Mouse (Mus musculus) forebrain, embryonic 11.5 days (tissue): Measurements from ENCODE around the gene Cacna1i. TPM values are rescaled to one million over a fixed set of nuclear protein-coding genes. Genes with fewer than 3 reads are reported as not detected.

Experiments
- ATAC-seq: fragments of 200-750 bp; cut with Nextera tagmentation; replicated peaks from 2 replicates; pipeline ENCODE4 v1.8.0; 2017; ENCODE audit warnings: moderate TSS enrichment; ENCODE audit not compliant: low FRiP score
- DNase-seq: peaks from one replicate; pipeline ENCODE4 v3.0.0-alpha.2; 2017; ENCODE audit warnings: low spot score
- H3K27ac ChIP-seq: fragments of 300-500 bp; sonication (generic); 2 replicates; pipeline ENCODE4 v1.5.1; 2014; ENCODE audit warnings: low read depth, low read length
- H3K27me3 ChIP-seq: fragments of 300-500 bp; sonication (generic); 2 replicates; pipeline ENCODE4 v1.6.1; 2014; ENCODE audit warnings: mild to moderate bottlenecking, low read length, mixed read lengths; ENCODE audit not compliant: control insufficient read depth, insufficient read depth
- H3K36me3 ChIP-seq: fragments of 300-500 bp; sonication (generic); 2 replicates; pipeline ENCODE4 v1.6.1; 2014; ENCODE audit warnings: mild to moderate bottlenecking, low read length, moderate library complexity, mixed read lengths; ENCODE audit not compliant: control insufficient read depth, insufficient read depth
- H3K4me1 ChIP-seq: fragments of 300-500 bp; sonication (generic); replicated peaks from 2 replicates; pipeline ENCODE4 v1.6.1; 2014; ENCODE audit warnings: low read length, mixed read lengths; ENCODE audit not compliant: control insufficient read depth, insufficient read depth
- H3K4me2 ChIP-seq: fragments of 300-500 bp; sonication (generic); 2 replicates; pipeline ENCODE4 v1.6.1; 2014; ENCODE audit warnings: low read depth, mild to moderate bottlenecking, low read length, moderate library complexity, mixed read lengths; ENCODE audit not compliant: severe bottlenecking
- H3K4me3 ChIP-seq: fragments of 300-500 bp; sonication (generic); 2 replicates; pipeline ENCODE4 v1.5.1; 2014; ENCODE audit warnings: low read depth, low read length
- H3K9ac ChIP-seq: fragments of 300-500 bp; sonication (generic); 2 replicates; pipeline ENCODE4 v1.6.1; 2014; ENCODE audit warnings: low read length
- H3K9me3 ChIP-seq: fragments of 300-500 bp; sonication (generic); 2 replicates; pipeline ENCODE4 v1.6.1; 2016; ENCODE audit warnings: low read length, mixed read lengths; ENCODE audit not compliant: control insufficient read depth
- WGBS: fragments of 180-500 bp; shearing (Covaris S2); extraction: QIAGEN DNeasy Blood & Tissue Kit; methylation state at CpG from one replicate; pipeline ENCODE4 v1.1.7; 2014; 5-methylcytosine and 5-hydroxymethylcytosine counted together
- polyA plus RNA-seq: library from polyadenylated mRNA; unstranded; fragments of >200 nt; fragmentation: Nextera tagmentation; extraction: Ambion mirVana; gene quantifications from 2 replicates; pipeline ENCODE4 v1.2.1, GENCODE M21; 2014

Cacna1i gene
- polyA plus RNA-seq, 1 experiment from 2014 or later = 0.12 TPM

GRCm38 (mm10) chr15:80261100-80261499 lies 25.9 kb upstream of the Cacna1i start:
- peaks cover 13% of the 10 kb centered on the region; the same call in 1 of the 2 replicates for H3K36me3 ChIP-seq
- no peak overlapping the region for H3K4me3 ChIP-seq
- H3K9ac ChIP-seq = no peak overlapping the region
- ATAC-seq (no peak), DNase-seq (no peak)
- no peaks in the 10 kb centered on the region for H3K9me3 ChIP-seq
- H3K4me1 ChIP-seq = peaks cover 13% of the 10 kb centered on the region
- H3K27ac ChIP-seq = no peak overlapping the region
- WGBS = 86% methylated on average over 7 of the region's 7 CpGs
- H3K4me2 ChIP-seq = no peak overlapping the region
- no peaks in the 10 kb centered on the region for H3K27me3 ChIP-seq

GRCm38 (mm10) chr15:80263610-80264575 lies 23.1 kb upstream of the Cacna1i start, which contains the start of gene Rps19bp1:
Gene Rps19bp1 (minus strand): TSS chr15:80264315.
- Histone ChIP-seq H3K27me3 (no peaks in the 10 kb centered on the region), H3K36me3 (no peaks in the 10 kb centered on the region; the same call in 1 of the 2 replicates), H3K4me1 (peaks cover 6% of the 10 kb centered on the region; the same call in 1 of the 2 replicates), H3K9ac (peak within 1 kb of the TSS; percentile 72), H3K4me3 (peak within 1 kb of the TSS; percentile 89), H3K4me2 (peak within 1 kb of the TSS; percentile 88), H3K9me3 (no peaks in the 10 kb centered on the region), H3K27ac (peak within 1 kb of the TSS; percentile 26; the same call in 1 of the 2 replicates)
- 2% methylated on average over 66 of the region's 66 CpGs for WGBS
- DNase-seq (peak; percentile 94), ATAC-seq (peak; percentile 88)

- peaks cover 5% of the 10 kb centered on the region; the same call in 1 of the 2 replicates for H3K9me3 ChIP-seq
- H3K4me1 ChIP-seq = peaks cover 4% of the 10 kb centered on the region; the same call in 1 of the 2 replicates
- no peak overlapping the region for H3K4me3 ChIP-seq
- H3K9ac ChIP-seq = no peak overlapping the region
- no peak overlapping the region for H3K4me2 ChIP-seq
- H3K27me3 ChIP-seq = no peaks in the 10 kb centered on the region
- DNase-seq (peak; percentile 80), ATAC-seq (no peak)
- no peaks in the 10 kb centered on the region for H3K36me3 ChIP-seq
- WGBS = 0% methylated on average over 2 of the region's 2 CpGs
- no peak overlapping the region for H3K27ac ChIP-seq
Observed at GRCm38 (mm10) chr15:80266281-80266680, 20.8 kb upstream of the Cacna1i start.

- Histone ChIP-seq H3K9me3 (peaks cover 5% of the 10 kb centered on the region; the same call in 1 of the 2 replicates), H3K9ac (no peak overlapping the region), H3K4me1 (0 out of 2 replicates have a peak, but pooled peaks cover 2% of the 10 kb centered on the region), H3K4me2 (no peak overlapping the region), H3K4me3 (no peak overlapping the region), H3K27ac (no peak overlapping the region), H3K36me3 (no peaks in the 10 kb centered on the region), H3K27me3 (no peaks in the 10 kb centered on the region)
- ATAC-seq (no peak), DNase-seq (no peak)
- WGBS = 60% methylated on average over 3 of the region's 3 CpGs
Observed at GRCm38 (mm10) chr15:80271858-80272396, 15.1 kb upstream of the Cacna1i start.

GRCm38 (mm10) chr15:80277107-80277506 lies 9.9 kb upstream of the Cacna1i start:
- WGBS = 50% methylated on average over 9 of the region's 9 CpGs

DNA sequence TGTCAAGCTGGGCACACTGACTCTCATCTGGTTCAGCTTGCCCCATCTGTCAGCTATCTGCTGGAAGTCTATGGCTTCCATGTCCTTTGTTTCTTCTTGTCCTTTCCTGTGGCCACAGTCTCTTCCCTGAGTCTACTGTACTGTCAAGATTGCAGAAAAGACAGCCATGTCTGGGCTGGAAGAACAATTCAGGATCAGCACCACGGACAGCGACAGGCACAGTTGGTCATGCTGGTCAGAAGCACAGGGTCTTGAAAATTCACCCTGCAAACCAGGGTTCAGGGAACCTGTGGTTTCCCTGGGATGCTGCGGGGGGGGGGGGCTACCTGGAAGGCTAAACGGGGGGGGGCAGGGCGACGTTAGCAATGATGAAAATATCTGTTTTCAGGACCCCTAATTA lies 9.4 kb upstream of the Cacna1i start:
- peak; percentile 86 for DNase-seq
- Histone ChIP-seq H3K4me2 (no peak overlapping the region), H3K27ac (no peak overlapping the region), H3K36me3 (no peaks in the 10 kb centered on the region), H3K4me3 (no peak overlapping the region), H3K4me1 (0 out of 2 replicates have a peak, but pooled peaks cover 2% of the 10 kb centered on the region), H3K9me3 (no peaks in the 10 kb centered on the region), H3K27me3 (no peaks in the 10 kb centered on the region; the same call in 1 of the 2 replicates), H3K9ac (no peak overlapping the region)
- no peak for ATAC-seq
- WGBS = 1% methylated on average over 6 of the region's 6 CpGs

More at GRCm38 (mm10) chr15:80277107-80277506, 9.9 kb upstream of the Cacna1i start:
- Histone ChIP-seq H3K4me3 (no peak overlapping the region), H3K9me3 (no peaks in the 10 kb centered on the region), H3K36me3 (no peaks in the 10 kb centered on the region), H3K4me2 (no peak overlapping the region), H3K27me3 (no peaks in the 10 kb centered on the region; the same call in 1 of the 2 replicates), H3K4me1 (0 out of 2 replicates have a peak, but pooled peaks cover 3% of the 10 kb centered on the region), H3K9ac (no peak overlapping the region), H3K27ac (no peak overlapping the region)
- no peak for DNase-seq
- ATAC-seq = no peak

GRCm38 (mm10) chr15:80278121-80278759 lies 8.8 kb upstream of the Cacna1i start:
- Histone ChIP-seq H3K27me3 (no peaks in the 10 kb centered on the region; the same call in 1 of the 2 replicates), H3K4me3 (no peak overlapping the region), H3K4me1 (0 out of 2 replicates have a peak, but pooled peaks cover 2% of the 10 kb centered on the region), H3K36me3 (no peaks in the 10 kb centered on the region), H3K9me3 (no peaks in the 10 kb centered on the region), H3K4me2 (no peak overlapping the region), H3K27ac (no peak overlapping the region), H3K9ac (no peak overlapping the region)
- ATAC-seq = no peak
- 83% methylated on average over 5 of the region's 5 CpGs for WGBS
- DNase-seq = no peak

- Histone ChIP-seq H3K36me3 (no peaks in the 10 kb centered on the region), H3K27me3 (no peaks in the 10 kb centered on the region; the same call in 1 of the 2 replicates)
Observed at GRCm38 (mm10) chr15:80279053-80279452, 8.0 kb upstream of the Cacna1i start.

More at GRCm38 (mm10) chr15:80279053-80279452, 8.0 kb upstream of the Cacna1i start:
- H3K9me3 ChIP-seq = no peaks in the 10 kb centered on the region
- 82% methylated on average over 2 of the region's 2 CpGs for WGBS
- no peak for ATAC-seq
- no peak overlapping the region for H3K4me3 ChIP-seq
- H3K27ac ChIP-seq = no peak overlapping the region
- 0 out of 2 replicates have a peak, but pooled peaks cover 2% of the 10 kb centered on the region for H3K4me1 ChIP-seq
- DNase-seq = no peak
- H3K4me2 ChIP-seq = no peak overlapping the region
- no peak overlapping the region for H3K9ac ChIP-seq
